Mouse (Mus musculus) intestine, embryonic 16.5 days (tissue): ENCODE results near the gene Pfdn2. TPM values are rescaled to one million over a fixed set of nuclear protein-coding genes. Genes with fewer than 3 reads are reported as not detected.
"Not testable (repeated sequence)": the region's sequence is repeated elsewhere in the genome, so short reads cannot be mapped to it uniquely, and the experiment has no call there.

Source experiments
- ATAC-seq: fragments of 200-750 bp; cut with Nextera tagmentation; 2 replicates; pipeline ENCODE4 v1.8.0; 2017; ENCODE audit warnings: moderate TSS enrichment, moderate library complexity
- H3K27ac ChIP-seq: fragments of 300-500 bp; sonication (generic); 2 replicates; pipeline ENCODE4 v1.5.1; 2014; ENCODE audit warnings: mild to moderate bottlenecking, low read length
- H3K27me3 ChIP-seq: fragments of 300-500 bp; sonication (generic); replicated peaks from 2 replicates; pipeline ENCODE4 v1.6.1; 2014; ENCODE audit warnings: low read length, control low read depth, mixed read lengths; ENCODE audit not compliant: control insufficient read depth, insufficient read depth
- H3K36me3 ChIP-seq: fragments of 300-500 bp; sonication (generic); 2 replicates; pipeline ENCODE4 v1.6.1; 2014; ENCODE audit warnings: low read length, control low read depth; ENCODE audit not compliant: control insufficient read depth, insufficient read depth
- H3K4me1 ChIP-seq: fragments of 300-500 bp; sonication (generic); 2 replicates; pipeline ENCODE4 v1.6.1; 2014; ENCODE audit warnings: low read length, control low read depth, mixed read lengths; ENCODE audit not compliant: control insufficient read depth, insufficient read depth
- H3K4me2 ChIP-seq: fragments of 300-500 bp; sonication (generic); 2 replicates; pipeline ENCODE4 v1.6.1; 2014; ENCODE audit warnings: low read depth, low read length, control low read depth
- H3K4me3 ChIP-seq: fragments of 300-500 bp; sonication (generic); 2 replicates; pipeline ENCODE4 v1.5.1; 2014; ENCODE audit warnings: mild to moderate bottlenecking, low read length
- H3K9ac ChIP-seq: fragments of 300-500 bp; sonication (generic); 2 replicates; pipeline ENCODE4 v1.6.1; 2014; ENCODE audit warnings: low read depth, low read length
- H3K9me3 ChIP-seq: fragments of 300-500 bp; sonication (generic); 2 replicates; pipeline ENCODE4 v1.6.1; 2016; ENCODE audit warnings: low read length, control low read depth; ENCODE audit not compliant: control insufficient read depth
- WGBS: fragments of 180-500 bp; shearing (Covaris S2); extraction: QIAGEN DNeasy Blood & Tissue Kit; methylation state at CpG from one replicate; pipeline ENCODE4 v1.1.7; 2014; 5-methylcytosine and 5-hydroxymethylcytosine counted together
- polyA plus RNA-seq: library from polyadenylated mRNA; unstranded; fragments of >200 nt; fragmentation: Nextera tagmentation; extraction: Ambion mirVana; gene quantifications from 2 replicates; pipeline ENCODE4 v1.2.1, GENCODE M21; 2015

Gene Pfdn2
- polyA plus RNA-seq, 1 experiment from 2014 or later, result 99.0 TPM

DNA sequence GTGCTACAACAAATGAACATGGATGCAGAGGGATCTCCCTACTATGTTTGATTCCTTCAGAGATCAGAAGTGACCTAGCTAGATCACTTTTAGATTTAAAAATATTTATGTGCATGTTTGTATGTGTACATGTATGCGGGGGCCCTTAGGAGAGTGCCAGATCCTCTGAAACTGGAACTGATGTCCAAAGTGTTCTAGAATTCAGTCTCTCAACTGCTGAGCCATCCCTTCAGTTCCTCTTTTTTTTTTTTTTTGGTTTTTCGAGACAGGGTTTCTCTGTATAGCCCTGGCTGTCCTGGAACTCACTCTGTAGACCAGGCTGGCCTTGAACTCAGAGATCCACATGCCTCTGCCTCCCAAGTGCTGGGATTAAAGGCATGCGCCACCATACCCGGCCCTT lies 18.9 kb upstream of the Pfdn2 start:
- ATAC-seq, H3K27ac ChIP-seq, H3K9me3 ChIP-seq, H3K4me3 ChIP-seq, H3K4me2 ChIP-seq, H3K27me3 ChIP-seq, H3K36me3 ChIP-seq, H3K9ac ChIP-seq: not testable (repeated sequence)
- peaks cover 17% of the 10 kb centered on the region for H3K4me1 ChIP-seq
- 83% methylated on average over 4 of the region's 4 CpGs for WGBS

DNA sequence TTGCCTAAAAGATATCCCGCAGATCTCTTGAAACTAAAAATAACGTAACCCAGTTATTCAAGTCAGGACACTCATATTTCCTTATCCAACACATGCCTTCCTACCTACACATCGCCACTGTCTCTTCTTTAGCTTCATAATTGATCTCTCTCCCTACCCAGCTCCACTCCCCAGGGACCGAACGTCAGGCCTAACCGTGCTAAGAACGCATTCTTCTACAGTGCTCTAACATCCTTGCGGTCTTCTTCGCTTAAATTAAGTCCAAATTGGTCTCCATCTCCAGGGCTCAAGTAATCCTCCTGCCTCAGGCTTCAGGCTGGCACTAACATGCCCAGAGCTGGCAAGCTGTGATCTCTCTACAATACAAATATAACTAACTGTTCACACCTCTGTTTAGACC lies 17.2 kb upstream of the Pfdn2 start:
- Histone ChIP-seq H3K36me3 (no peaks in the 10 kb centered on the region), H3K27me3 (no peaks in the 10 kb centered on the region), H3K27ac (peak overlapping the region; percentile 100), H3K4me2 (peak overlapping the region; percentile 96), H3K4me3 (peak overlapping the region; percentile 87), H3K9me3 (no peaks in the 10 kb centered on the region), H3K4me1 (peaks cover 17% of the 10 kb centered on the region), H3K9ac (peak overlapping the region; percentile 99)
- no peak for ATAC-seq
- 26% methylated on average over 9 of the region's 9 CpGs for WGBS

DNA sequence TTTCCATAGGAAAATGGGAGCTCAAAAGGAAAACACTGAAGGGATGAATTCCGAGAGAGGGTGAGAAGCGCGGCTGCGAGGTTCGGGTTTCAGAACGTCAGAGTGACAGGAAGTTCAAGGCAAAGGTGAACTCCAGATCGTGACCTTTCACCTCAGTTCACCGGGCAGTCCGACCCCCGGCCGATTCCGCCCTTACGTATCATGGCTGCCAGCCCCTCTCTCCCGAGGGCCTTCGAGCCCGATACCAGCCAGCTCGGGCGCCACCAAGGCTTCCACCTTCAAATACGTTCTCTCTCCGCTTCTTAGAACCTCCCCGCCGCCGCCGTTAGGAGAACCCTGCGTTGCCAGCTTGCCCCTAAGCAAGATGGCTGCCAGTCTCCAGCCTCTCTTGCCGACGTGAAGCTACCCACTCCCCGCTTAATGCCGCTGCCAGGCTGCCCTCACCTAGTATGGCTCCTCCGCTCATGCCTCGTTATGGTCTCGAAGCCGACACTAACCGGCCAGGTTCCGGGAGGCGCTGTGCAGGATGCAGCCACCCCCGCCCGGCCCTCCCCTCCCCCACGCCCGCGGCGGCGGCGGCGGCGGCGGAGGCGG lies 16.5 kb upstream of the Pfdn2 start, which contains the start of gene Dedd:
Gene Dedd, plus strand, starts transcription at position 307 of the 594 bp plus-strand sequence.
- under 1% methylated on average over 39 of the region's 48 CpGs for WGBS
- Histone ChIP-seq H3K9me3 (no peaks in the 10 kb centered on the region), H3K4me1 (peaks cover 17% of the 10 kb centered on the region), H3K27me3 (no peaks in the 10 kb centered on the region), H3K4me2 (peak within 1 kb of the TSS; percentile 96), H3K4me3 (peak within 1 kb of the TSS; percentile 87), H3K36me3 (no peaks in the 10 kb centered on the region), H3K27ac (peak within 1 kb of the TSS; percentile 100), H3K9ac (peak within 1 kb of the TSS; percentile 99)
- ATAC-seq, result peak; percentile 94

DNA sequence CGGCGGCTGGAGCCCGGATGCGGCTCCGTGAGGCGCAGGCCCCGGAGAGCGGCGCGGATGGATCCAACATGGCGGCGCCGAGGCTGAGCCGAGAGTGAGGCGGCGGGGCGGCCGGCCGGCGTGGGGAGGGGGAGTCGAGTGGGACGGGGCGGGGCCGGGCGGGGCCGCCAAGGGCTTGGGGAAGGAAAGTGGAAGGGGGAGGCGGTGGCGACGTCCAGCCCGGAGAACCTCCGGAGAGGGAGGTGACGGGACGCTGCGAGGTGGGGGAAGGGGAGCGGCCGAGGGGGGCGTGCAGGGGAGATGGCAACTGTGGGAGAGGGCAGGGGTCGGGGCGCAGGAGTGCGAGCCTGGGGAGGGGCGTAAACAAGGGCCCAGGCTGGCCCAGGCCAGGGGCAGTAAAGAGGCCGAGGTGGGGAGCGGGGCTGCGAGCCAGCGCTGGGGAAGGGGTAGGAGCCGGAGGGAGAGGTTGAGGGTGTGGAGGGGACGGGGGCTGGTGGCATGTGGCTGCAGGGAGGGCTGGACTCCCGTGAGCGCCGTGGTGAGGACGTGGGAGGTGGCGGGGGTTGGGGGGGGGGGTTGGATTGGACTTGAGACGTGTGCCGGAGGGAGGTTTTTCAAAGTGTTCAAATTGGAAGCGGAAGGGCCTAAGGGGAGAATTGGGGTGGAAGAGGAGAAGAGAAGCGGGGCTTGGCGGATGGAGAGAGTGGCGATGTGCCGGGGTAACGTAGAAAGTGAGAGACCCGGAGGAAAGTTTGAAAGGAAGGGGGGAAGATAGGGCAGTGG lies 15.8 kb upstream of the Pfdn2 start:
- H3K27me3 ChIP-seq, result no peaks in the 10 kb centered on the region
- H3K9me3 ChIP-seq, result no peaks in the 10 kb centered on the region
- H3K4me3 ChIP-seq, result peak overlapping the region; percentile 87
- peak overlapping the region; percentile 100 for H3K27ac ChIP-seq
- peak; percentile 87 for ATAC-seq
- H3K36me3 ChIP-seq, result no peaks in the 10 kb centered on the region
- under 1% methylated on average over 61 of the region's 61 CpGs for WGBS
- peak overlapping the region; percentile 96 for H3K4me2 ChIP-seq
- peak overlapping the region; percentile 99 for H3K9ac ChIP-seq
- H3K4me1 ChIP-seq, result peaks cover 17% of the 10 kb centered on the region

DNA sequence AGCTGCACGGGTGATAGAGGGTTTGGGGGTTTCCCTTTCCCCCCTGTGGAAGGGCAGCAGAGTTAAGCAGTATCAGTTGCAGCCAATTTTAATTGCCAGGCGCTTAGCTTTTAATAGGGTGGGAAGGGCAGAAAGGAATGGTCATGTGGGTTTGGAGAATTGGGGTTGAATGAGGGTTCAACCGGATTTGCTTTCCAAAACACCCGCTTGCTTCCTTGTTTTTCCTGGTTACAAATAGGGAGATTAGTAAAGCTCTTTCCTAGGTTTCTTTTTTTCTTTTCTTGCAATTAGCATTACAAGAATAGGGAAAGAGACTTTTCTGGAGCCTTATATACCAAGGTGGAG lies 15.3 kb upstream of the Pfdn2 start:
- Histone ChIP-seq H3K27me3 (no peaks in the 10 kb centered on the region), H3K27ac (peak overlapping the region; percentile 100), H3K9me3 (no peaks in the 10 kb centered on the region), H3K36me3 (no peaks in the 10 kb centered on the region), H3K4me2 (peak overlapping the region; percentile 96), H3K4me1 (peaks cover 17% of the 10 kb centered on the region), H3K4me3 (peak overlapping the region; percentile 87), H3K9ac (peak overlapping the region; percentile 99)
- WGBS, result under 1% methylated on average over 4 of the region's 4 CpGs
- no peak for ATAC-seq

DNA sequence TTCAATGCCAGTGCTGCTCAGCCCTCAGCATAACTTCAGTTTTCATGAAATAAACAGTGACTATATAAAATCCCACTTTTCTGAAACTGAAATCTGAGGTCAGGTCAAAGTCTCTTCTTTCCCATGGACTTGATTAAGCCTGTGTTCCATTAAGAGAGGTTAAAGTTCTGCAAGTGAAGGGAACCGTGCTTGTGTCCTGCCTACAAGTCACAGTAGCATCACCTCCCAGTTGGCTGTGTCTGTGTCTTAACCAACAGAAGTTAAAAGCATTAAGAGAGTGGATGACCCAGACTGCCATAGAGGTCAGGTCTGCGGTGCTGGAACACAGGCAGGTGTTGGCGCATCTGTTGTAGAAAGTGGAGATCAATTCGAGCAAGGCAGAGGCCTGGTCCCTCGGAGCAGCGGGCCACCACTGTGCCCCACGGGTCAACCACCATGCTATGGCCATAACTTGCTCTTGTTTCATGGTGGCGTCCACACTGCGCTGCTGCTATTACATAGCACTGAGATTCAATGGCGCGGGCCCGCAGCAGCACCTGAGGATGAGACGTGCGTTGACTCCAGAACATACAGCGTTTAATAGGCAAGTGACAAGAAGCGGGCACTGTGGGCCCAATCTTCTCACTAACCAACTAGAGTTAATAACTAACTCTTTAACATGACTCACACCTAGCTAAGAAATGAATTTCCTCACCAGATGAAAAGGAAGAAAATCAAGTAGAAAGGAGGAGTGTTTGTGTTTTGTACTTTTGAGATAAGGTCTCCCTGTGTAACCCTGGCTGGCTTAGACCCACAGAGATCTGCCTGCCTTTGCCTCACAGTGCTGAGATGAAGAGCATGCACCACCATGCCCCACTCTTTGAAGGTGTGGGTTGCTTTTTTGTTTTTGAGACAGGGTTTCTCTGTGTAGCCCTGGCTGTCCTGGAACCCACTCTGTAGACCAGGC lies 2.9 kb upstream of the Pfdn2 start:
- 0 out of 2 replicates have a peak, but pooled peaks cover 4% of the 10 kb centered on the region for H3K9me3 ChIP-seq
- H3K9ac ChIP-seq, result no peak overlapping the region
- H3K4me2 ChIP-seq, result no peak overlapping the region
- no peak overlapping the region for H3K4me3 ChIP-seq
- no peak for ATAC-seq
- peaks cover 16% of the 10 kb centered on the region for H3K36me3 ChIP-seq
- H3K27me3 ChIP-seq, result no peaks in the 10 kb centered on the region
- H3K4me1 ChIP-seq, result peaks cover 13% of the 10 kb centered on the region
- peak overlapping the region; percentile 23; the same call in 1 of the 2 replicates for H3K27ac ChIP-seq
- WGBS, result 87% methylated on average over 16 of the region's 16 CpGs

DNA sequence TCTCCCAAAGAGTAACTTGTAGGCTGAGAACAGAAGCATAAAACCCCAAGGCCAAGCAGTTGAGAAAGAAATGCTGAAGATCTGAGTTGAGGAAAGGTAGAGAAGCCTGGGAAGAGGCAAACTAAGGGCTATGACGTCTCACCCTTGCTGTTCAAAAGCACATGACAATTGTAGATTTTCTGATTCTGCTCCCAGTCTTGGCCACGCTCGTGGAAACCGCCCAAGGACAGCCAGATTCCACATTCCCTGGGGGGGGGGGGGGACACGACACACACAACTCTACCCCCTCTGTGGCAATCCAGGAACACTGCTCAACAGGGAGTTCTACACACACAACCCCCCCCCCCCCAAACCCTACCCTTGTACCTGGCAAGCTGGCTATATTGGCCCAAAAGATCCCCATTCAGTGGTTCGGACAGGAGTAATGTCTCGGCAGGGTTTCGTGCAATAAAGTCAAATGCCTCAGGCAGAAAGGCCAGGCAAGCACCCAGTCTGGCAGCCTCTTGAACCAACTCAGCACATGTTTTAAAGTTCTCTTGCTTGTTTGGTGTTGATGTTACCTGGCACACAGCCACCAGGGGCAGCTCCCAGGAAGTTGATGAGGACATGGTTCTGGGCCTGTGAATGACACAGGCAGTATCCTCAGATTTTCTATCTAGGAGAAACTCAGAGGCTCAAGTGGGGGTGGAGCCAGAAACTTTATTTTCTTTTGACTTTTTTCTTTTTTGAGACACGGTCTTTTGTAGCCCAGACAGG lies 1.4 kb upstream of the Pfdn2 start:
- Histone ChIP-seq H3K4me2 (peak overlapping the region; percentile 52), H3K9me3 (0 out of 2 replicates have a peak, but pooled peaks cover 4% of the 10 kb centered on the region), H3K27ac (no peak overlapping the region), H3K4me1 (peaks cover 13% of the 10 kb centered on the region), H3K4me3 (peak overlapping the region; percentile 73; the same call in 1 of the 2 replicates), H3K27me3 (no peaks in the 10 kb centered on the region), H3K9ac (no peak overlapping the region), H3K36me3 (peaks cover 5% of the 10 kb centered on the region)
- 75% methylated on average over 9 of the region's 9 CpGs for WGBS
- peak; percentile 41 for ATAC-seq

DNA sequence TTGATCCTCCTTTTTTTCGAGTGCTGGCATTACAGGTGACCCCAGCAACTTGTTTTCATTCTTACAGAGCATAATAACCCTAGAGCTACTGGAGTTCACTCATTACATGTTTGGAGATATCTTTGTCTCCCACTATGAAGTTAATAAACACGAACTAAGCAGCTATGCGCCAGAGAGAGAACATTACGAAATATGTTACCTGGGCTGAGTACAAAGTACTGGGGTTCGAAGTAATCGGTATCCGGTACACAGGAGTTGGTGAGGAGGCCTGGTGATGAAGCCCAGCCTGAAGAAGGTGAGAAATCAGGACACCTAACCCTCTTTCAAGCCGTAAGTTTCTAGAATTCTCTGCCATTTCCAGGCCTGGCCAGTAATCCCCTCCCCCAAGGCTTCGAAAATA lies 755 bp upstream of the Pfdn2 start:
- Histone ChIP-seq H3K4me3 (peak overlapping the region; percentile 73), H3K9ac (peak overlapping the region; percentile 77), H3K9me3 (0 out of 2 replicates have a peak, but pooled peaks cover 4% of the 10 kb centered on the region), H3K36me3 (peaks cover 5% of the 10 kb centered on the region), H3K4me1 (peaks cover 13% of the 10 kb centered on the region), H3K4me2 (peak overlapping the region; percentile 52), H3K27me3 (no peaks in the 10 kb centered on the region), H3K27ac (no peak overlapping the region)
- 72% methylated on average over 9 of the region's 9 CpGs for WGBS
- peak; percentile 32 for ATAC-seq
